Mouse (Mus musculus): Measurements from ENCODE around the gene Uggt1.

Gene Uggt1

DNA sequence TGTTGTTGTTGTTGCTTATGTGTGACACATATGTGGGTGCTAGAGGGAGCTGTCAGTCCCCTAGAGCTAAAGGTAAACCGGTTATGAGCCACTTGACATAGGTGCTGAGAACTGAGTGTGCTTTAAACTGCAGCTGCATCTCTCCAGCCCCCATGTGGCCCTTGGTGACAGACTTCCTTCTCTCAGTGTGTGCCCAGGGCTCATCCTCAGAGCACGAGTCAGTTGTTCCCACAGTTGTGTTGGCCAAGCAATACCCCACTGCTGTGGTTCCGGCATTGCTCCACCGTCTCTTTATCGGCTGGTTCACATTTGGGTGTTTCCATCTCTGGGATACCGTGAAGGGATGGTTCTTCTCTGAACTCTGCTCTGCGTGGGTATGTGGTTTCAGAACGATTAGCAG is 12.8 kb upstream of the Uggt1 start:
- no peak for DNase-seq (ENCODE audit: low spot score)

DNA sequence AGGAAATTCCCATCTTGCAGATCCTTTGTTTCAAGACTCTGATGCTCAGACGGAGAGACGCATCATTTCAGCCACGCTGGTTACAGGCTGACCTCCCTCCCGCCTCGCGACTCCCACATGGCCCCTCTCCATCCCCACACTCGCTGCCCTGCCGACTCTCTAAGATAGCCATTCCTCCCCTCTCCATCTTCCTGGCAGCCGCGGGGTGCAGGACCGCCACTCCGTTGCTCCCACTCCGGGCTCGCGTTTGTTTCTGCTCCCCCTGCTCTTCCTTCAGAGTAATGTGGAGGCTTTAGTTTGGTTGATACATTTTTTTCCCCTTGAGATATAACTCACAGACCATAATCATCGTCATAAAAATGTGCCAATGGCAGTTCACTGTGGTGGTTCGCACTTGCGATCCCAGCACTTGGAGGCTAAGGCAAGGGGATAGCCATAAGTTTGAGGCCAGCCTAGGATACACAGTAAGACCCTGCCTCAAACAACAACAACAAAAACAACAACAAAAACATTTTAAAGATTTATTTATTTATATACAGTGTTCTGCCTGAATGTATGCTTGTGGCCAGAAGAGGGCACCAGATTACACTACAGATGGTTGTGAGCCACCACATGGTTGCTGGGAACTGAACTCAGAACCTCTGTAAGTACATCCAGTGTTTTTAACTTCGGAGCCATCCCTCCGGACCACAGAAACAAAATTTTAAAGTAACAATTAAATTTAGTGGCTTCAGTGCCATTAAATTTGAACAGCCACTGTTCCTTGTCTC is 11.5 kb upstream of the Uggt1 start:
- no peak for DNase-seq (ENCODE audit: low spot score)

DNA sequence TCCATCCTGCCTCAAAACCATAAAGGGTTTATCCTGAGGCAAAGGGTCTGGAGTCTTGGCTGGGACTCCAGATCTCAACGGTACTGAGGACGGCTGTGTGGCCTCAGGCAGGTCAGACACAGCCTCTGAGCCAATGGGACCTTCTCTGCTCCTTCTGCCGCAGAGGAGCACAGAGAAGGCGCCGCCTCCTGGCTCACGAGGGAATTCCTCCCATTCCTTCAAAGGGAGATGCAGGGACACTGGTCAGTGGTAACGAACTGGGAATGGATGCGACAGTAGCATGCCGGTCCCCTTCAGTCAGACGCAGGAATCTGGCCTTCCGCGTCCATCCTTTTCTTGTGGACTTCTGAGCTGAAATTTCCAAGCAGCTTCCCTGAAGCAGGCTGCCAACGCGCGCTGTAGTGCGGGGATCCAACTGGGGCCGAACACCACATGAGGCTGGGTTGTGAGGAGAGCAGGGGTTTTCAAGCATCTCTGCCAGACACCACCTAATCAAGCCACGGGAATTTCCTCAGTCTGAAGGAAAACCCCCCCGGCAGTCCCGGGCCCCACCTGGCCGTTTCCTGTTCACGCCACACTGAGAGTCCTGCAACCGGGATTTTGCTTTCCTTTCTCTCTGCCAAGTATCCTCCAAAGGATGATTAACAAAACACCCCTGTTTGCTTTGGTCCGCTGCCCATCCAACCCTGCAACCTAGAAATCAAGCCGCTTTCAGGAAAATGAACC is 10.3 kb upstream of the Uggt1 start:
- no peak for DNase-seq (ENCODE audit: low spot score)

DNA sequence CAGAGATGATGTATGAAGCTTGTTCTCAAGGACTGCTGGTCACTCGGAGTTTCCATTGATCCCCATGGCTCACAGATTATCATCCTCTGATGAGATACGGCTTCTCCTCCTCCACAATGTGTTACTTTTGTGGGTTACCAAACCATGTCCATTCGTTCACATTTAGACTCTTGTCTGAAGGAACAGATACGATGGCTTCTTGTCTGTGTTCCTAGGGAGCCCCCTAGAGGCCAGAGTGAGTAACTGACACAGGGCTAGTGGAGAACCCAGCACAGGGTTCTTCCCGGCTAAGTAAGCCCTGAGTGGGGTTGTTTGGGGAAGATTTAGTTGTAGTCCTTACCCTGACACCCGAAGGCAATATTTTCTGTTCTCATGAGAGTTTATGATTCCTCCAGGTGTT is 8.3 kb upstream of the Uggt1 start:
- DNase-seq (ENCODE audit: low spot score), result peak; percentile 41

DNA sequence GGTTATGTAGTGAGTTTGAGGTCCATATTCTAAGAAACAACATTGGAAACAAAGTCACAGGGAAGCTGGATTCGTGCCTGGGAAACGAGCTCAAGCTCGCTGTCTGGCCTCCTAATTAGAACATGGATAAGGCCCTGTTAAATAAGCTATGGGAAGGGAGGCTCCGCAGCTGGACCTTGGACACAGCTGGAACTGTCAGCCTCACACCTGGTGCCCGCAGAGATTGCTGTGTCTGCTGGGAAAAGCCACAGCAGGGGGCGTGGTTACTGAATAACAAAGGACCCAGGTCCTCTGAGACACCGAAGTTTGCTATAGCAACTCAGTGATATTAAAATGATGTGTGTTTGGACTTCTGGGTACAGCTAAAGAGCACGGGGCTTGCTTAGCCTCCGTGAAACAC is 6.9 kb upstream of the Uggt1 start:
- no peak for DNase-seq (ENCODE audit: low spot score)

DNA sequence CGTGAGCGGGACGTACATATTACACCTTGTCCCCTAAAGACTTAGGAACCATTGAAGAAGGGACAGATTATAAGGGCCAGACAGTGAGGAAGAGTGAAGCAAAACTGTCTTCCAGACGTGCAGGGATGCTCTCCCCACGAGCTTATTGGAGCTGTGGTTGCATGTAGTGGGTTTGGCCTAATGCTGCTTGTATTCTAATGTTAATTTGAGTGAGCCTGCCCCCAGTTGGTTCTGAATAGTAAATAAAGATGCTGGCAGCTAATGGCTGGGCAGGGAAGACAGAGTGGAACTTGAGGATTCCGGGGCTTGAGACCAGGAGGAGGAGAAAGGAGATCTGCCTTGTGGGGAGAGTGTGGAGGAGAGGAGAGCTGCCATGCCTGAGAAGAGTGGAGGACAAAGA is 2.2 kb upstream of the Uggt1 start:
- DNase-seq (ENCODE audit: low spot score), result no peak

DNA sequence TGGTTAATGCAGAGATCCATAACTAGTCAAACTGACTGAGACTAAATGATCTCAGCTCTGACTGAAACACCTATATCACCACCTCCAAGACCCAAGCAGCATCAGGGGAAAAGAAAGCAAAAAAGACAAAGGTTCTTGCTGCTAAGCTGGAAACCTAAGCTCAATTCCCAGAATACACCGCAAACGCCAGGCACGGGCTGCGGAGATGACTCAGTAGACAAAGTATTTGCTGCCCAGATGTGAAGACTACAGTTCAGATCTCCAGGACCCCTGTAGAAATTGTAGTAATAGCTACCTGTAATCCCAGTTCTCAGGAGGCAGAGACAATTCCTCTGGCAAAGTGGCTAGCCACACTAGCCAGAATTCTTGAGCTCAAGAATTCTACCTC is 302 bp upstream of the Uggt1 start:
- DNase-seq (ENCODE audit: low spot score), result no peak

DNA sequence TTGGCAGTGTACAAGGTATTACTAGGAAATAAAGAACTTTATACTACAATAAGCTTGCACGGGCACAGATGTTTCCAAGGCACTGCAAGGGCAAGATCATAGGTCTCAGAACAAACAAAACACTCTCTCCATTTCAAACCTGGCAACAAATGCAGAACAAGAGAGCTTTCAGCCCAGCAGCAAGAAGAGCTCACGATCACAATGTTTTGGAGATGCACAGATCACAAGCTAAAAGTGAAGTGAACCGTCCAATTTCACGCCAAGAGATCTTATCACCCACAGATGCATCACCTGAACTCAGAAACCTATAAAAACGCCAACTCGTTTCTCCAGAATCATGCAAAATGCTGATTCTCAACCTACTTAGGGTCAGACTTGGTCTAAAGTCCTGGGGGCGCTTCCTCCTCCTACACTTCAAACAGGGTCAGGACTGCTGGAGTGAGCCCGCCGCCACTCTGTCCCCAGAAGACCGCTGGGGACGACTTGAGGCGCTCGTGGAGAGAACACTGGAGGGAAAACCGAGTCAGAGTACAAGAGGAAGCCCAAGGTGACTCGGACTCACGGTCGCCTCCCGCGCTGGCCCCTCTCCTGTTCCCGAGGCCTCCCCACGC is 968 bp downstream of the Uggt1 start:
- no peak for DNase-seq (ENCODE audit: low spot score)

DNA sequence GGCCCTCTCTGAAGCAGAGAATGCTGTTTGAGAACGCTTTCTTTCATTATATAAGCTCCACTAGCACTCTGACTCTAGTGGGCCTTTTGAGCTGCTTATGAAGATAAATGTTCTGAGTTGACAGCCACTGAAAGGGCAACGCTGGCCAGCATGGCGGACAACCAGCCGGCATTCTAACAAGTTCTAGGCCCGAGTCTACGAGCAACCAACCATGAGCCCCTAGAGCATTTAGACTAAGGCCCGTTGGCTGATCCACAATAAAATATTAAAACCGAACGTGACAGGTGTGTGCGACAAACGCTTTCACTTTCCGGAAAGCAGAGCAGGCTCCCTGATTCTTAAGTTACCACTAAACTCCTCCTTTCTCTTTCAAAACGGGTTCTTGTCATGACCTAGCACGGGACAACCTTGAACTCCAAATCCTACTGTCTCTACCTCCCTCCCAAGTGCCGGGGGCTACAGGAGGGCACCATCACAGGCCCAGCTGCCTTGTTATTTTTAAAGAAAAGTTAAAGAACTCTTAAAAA is 2.6 kb downstream of the Uggt1 start:
- DNase-seq (ENCODE audit: low spot score), result no peak

DNA sequence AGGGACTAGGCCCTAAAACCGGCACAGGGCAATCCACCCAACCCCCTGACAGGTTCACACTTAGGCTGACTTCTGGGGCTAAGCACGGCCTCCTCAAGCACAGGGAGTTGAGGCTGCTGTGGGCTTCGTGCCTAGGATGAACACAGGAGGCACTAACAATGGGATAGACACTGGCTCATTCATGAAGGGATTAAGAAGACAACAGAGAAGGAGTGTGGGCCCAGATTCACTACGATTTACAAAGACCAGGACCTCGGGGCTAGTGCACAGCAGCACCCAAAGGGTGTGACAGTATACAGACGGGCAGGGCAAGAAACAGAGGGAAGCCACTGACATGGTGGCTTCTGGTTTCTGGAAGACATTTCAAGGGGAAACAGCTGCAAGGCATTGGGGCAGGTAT is 4.3 kb downstream of the Uggt1 start:
- DNase-seq (ENCODE audit: low spot score), result no peak

DNA sequence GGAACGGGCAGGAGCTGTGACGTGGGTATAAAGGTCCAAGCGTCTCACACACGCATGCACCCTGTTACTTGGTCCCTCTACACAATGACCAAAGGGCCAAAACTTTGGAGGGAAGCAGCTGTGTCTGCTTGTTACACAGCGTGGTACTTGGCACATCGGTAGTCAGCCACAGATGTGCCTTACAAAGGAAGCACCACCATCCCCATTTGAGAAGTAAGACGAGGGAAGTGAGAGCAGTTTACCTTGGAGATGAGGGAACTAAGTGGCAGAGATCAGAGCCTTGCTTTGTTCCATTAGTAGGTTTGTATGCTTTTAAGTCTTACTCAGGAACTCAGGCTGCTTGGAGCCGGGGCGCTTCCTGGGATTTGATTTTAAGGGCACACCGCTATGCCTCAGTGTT is 5.1 kb downstream of the Uggt1 start:
- no peak for DNase-seq (ENCODE audit: low spot score)

DNA sequence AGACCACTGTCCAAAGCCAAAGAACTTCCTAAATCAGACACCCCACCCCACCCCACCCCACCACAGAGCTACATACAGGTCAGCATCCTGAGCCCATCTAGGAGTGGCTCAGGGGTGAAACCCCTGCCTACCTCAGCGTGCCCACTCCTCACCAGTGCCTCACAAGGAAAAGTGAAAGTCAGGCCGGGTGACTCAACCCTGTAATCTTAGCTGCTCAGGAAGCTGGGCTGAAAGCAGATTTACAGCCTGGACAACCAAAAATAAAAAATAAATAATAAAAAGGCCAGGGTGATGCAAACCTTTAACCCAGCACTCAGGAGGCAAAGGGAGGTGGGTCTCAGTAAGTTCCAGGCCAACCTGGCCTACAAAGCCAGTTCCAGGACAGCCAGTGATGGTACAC is 8.7 kb downstream of the Uggt1 start:
- no peak for DNase-seq (ENCODE audit: low spot score)

DNA sequence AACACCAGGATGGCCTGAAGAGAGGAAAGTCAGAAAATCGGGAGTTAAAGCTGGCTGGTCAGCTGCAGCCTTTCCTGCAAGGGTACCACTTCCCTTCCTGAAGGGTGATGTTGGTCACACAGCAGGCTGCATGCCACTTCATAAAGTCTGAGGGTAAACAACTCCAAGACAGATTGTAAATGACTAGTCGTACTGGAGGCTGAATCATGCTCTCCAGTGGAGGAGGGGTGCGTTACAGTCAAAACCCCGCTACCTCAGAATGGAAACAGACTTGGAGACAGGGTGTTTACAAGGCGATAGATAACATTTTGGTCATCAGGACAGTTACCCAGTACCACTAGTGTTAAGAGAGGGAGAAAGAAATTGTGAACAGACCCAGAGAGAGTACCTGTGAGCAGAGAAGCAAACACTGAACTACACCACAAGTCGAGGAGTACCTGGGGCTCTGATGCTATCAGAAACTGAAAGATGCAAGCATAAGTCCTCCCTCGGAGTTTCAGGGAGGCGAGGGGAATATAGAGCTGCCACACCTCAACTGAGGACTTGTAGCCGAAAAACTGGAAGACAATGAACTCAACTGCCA is 9.4 kb downstream of the Uggt1 start:
- no peak for DNase-seq (ENCODE audit: low spot score)

DNA sequence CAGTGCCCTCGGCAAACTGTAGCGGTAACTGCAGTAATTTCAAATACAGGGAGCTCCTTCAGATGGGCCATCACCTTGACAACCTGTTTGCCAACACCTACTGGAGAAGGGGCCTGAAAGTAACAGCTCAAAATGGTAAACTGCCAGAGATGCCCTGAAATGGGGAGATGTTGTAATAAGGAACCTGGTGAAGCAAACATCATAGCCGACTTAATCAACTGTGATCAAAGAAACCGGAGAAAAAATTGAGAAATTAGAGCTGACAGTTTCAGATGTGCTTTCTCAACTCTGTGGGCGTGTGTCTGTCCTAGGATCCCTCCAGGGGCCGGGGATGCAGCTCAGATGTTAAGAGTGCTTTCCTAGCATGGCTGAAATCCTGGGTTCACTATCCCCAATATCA is 11.3 kb downstream of the Uggt1 start:
- no peak for DNase-seq (ENCODE audit: low spot score)

DNA sequence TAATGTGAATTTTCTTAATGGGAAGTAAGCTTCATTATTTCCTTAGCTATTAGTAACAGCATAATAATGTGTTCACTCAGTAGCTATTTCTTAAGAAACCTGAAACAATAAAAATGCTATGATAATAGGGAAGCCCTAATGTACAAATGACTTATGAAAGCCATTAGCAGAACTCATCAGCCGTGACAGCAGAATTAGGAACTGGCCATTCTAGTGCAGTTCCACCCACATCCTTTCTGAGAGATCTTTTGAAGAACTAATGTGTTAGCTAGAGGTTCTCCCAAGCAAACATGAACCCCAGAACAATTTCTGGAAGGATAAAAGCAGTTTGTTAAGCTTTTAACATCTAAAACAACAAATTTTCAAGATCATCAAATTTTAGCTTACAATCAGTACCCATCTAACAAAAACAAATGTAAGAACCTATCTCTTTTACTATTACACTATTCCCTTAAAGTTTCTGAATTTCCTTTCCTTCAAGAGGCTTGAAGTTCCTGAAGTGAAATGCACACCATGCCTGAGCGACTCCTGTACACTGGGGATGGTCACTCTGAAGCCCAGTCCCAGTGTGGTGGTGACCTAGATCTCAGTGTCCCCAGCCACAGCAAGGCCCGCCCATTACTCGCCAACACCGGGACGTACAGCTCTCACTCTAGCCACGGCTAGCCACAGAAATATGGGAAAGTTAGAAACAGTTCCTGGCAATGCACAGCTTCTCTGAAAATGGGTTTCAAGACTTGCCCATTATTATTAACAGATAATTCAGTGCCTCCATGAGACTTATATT is 13.4 kb downstream of the Uggt1 start:
- DNase-seq (ENCODE audit: low spot score), result no peak

DNA sequence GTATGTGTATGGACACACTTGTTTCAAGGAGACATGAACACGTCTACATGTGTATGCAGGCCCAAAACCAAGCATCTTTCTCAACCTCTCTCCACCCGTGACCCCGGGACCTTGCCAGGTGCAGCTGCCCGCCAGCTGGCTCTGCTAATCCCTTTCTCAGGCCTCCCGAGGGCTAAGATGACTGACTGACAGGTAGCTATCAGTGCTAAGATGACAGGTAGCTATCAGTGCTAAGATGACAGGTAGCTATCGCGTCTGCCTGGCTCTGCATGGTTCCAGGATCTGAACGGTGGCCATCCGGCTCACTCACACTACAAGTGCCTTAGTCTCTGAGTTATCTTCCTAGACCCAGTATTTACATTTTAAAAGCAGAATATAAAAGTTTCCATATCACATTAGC is 16.1 kb downstream of the Uggt1 start:
- DNase-seq (ENCODE audit: low spot score), result no peak

DNA sequence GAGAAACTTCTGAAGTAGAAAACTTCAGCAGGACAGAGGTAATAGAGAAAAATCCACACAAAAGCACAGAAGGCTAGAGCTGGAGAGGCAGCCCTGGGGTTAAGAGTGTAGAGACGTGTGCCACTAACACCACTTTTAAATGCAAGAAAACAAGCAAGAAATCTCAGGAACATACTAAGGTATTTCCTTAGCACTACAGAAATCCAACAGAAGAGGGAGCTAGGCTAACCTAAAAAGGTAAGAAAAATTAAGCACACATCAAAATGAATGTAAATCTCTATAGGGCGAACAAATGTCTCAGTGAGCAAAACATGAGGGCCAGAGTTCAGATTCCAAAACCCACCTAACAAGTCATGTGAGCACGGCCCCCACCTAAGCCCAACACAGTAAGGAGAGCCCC is 19.9 kb downstream of the Uggt1 start:
- no peak for DNase-seq (ENCODE audit: low spot score)

DNA sequence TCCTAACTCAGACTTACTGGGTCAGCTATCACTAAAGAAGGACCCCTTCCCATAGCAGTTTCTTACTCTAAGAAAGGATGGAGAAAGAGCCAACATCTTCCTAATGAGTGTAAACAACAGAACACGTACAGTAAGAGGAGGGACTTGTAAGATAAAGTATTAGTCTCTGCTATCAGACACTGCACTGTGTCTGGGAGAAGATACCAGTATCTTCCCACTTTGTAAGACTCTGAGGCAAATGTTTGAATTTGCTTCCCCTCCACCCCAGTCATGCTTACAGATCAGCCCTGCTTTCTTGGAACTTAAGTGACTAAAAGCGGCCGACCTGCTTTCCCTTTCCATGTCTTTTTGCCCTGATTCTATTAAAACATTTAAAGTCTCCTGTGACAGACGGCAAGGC is 30.2 kb downstream of the Uggt1 start:
- no peak for DNase-seq (ENCODE audit: low spot score)

DNA sequence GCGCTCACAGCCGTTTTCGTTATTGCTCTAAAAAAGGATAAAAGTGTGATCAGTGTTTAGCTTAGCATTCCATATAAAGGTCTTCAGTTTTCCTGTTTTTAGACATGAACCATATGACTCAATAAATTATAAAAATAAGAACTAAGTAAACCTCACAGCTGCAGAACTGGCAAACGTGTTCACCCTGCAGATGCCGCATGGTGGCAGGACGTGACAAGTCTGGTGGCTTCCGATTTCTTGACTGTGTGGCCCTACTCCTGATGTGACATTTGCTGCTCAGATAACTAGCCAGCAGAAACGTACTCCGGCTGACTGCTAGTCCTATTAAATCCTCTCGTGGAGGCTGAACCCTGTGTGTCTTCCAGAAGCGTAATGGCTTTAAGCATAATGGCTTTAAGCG is 42.8 kb downstream of the Uggt1 start:
- DNase-seq (ENCODE audit: low spot score), result no peak

DNA sequence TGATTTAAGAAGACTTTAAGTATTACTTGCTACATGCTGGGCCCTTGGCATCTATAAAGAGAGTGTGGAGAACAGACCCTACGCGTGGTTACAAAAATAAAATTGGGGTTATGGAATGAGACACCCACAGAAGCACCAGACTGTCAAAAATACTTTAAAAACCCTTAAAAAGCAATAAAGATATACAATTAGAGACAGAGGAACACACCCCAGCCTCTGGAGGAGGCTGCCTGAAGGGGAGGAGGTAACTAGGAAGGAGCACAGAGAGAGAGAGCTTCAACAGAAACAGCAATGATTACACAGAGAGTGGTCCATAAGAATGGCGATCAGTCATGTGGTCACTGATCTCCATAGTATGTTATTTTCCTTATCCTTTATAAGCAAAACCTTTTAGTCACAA is 50.0 kb downstream of the Uggt1 start:
- DNase-seq (ENCODE audit: low spot score), result no peak

DNA sequence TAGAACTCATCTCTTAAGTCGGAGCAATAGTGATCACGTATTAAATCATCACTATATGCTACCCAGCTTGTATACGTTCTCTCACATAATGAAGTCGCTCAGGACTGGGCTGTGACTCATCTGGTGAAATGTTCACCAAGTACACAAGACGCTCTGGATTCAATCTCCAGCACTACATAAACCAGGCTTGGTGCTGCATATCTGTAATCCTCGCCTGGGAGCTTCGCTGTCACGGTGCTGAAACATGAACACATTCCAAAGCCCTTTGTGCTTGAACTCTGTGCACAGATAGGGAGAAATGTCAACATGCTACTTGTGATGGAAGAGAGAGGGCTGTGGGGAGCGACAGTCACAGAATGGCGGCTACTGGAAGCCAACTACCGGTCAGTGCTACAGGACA is 52.6 kb downstream of the Uggt1 start:
- DNase-seq (ENCODE audit: low spot score), result no peak

DNA sequence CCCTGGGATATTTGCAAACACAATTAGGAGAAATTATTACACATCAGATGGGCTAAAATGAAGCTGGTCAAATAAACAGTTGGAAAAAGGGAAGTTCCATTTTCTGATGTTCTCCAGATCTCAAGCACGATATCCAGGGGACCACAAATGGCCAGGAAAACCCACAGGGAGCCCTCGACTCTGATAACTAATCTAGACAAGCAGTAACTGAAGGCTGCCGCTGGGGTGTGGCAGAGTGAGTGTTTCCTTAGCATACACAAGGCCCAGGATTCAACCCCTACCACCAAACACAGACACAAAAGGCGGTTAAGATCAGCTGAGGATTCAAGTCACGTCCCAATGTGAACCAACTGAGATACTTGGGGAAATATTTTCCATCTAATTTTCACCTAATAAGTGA is 64.5 kb downstream of the Uggt1 start:
- DNase-seq (ENCODE audit: low spot score), result no peak
